Mouse (Mus musculus): ENCODE measurements around the gene Rptor. TPM values are rescaled to one million over a fixed set of nuclear protein-coding genes. Genes with fewer than 3 reads are reported as not detected.

Rptor gene
- polyA plus RNA-seq, 1 experiment from 2014 or later = 12.6 TPM

DNA sequence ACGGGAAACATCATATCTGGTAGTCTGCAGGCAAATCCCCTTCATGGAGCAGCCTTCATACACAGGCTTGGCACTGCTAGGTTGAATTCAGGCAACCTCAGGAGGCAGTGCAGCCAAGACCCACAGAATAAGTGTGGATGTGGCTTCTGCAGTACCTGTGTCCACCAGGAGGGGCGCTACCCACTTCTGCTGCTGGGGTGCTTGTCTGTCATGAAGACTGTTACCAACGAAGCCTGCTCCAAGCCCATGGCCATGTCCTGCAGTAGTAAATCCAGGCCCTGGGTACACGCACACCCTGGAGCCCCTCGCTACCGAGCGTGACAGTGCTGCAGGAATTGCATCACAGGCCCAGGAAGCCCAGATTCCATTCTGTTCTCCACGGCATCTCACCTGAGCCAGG lies 317.2 kb downstream of the Rptor start:
- peaks cover 24% of the 10 kb centered on the region for H3K36me3 ChIP-seq (ENCODE audit: control insufficient read depth, insufficient read depth, low read length)
- peak; percentile 71 for DNase-seq (ENCODE audit: low spot score)
- 73% methylated on average over 8 of the region's 8 CpGs for WGBS

DNA sequence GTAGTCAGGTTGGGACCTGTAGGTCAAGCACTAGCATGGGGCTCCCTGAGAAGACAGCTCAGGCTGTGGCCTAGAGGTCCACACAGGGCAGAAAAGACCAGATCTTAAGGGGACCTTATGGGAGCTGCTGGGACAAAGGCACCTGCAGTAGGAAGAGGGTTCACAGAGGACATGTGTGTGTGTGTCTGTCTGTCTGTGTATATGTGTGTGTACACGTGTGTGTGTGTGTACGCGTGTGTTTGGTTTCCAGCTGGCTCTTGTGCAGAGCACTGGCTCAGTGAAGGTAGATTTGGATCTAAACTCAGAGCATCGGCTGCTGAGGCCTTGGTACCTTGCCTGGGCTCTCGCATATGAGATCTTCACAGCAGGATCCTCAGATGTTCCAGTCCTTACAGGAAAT lies 318.0 kb downstream of the Rptor start:
- no peak for ATAC-seq (ENCODE audit: insufficient read depth, low FRiP score, low TSS enrichment)
- 92% methylated on average over 5 of the region's 5 CpGs for WGBS

More for the DNA sequence above, 317.2 kb downstream of the Rptor start:
- ATAC-seq (ENCODE audit: insufficient read depth, low FRiP score, low TSS enrichment) = no peak
- Histone ChIP-seq H3K9me3 (ENCODE audit: control insufficient read depth, low read length) (no peaks in the 10 kb centered on the region), H3K27ac (ENCODE audit: low read depth, low read length) (no peak overlapping the region), H3K4me3 (ENCODE audit: low read depth, low read length) (no peak overlapping the region), H3K9ac (ENCODE audit: low read length) (no peak overlapping the region), H3K4me1 (ENCODE audit: control insufficient read depth, insufficient read depth, low read length) (peaks cover 2% of the 10 kb centered on the region), H3K4me2 (ENCODE audit: low read depth) (no peak overlapping the region), H3K27me3 (ENCODE audit: control insufficient read depth, insufficient read depth, low read length) (no peaks in the 10 kb centered on the region)

DNA sequence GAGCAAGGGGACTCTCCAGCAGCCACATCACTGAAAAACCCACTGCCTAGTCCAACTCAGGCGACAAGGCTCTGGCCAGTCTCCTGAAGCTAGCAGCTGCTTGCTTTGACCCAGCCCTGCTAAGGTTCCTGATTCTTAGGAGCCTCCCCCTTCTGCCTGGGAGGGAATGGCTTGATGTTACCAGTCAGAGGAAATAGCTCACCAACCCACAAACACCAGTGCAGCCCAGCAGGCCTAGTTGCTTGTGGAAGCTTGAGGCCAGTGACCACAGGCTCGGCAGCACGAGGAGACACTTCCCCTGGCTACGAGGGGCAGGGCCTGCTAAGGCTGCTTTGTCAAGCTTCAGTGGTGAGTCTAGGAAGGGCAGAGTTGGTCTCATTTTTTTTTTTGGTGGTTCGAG lies 322.5 kb downstream of the Rptor start:
- WGBS = 73% methylated on average over 5 of the region's 5 CpGs
- Histone ChIP-seq H3K27ac (ENCODE audit: low read depth, low read length) (no peak overlapping the region), H3K9me3 (ENCODE audit: control insufficient read depth, low read length) (no peaks in the 10 kb centered on the region), H3K27me3 (ENCODE audit: control insufficient read depth, insufficient read depth, low read length) (no peaks in the 10 kb centered on the region), H3K4me1 (ENCODE audit: control insufficient read depth, insufficient read depth, low read length) (no peaks in the 10 kb centered on the region), H3K4me2 (ENCODE audit: low read depth) (no peak overlapping the region), H3K4me3 (ENCODE audit: low read depth, low read length) (no peak overlapping the region), H3K36me3 (ENCODE audit: control insufficient read depth, insufficient read depth, low read length) (no peaks in the 10 kb centered on the region), H3K9ac (ENCODE audit: low read length) (no peak overlapping the region)
- no peak for DNase-seq (ENCODE audit: low spot score)
- ATAC-seq (ENCODE audit: insufficient read depth, low FRiP score, low TSS enrichment) = no peak

More for the DNA sequence above, 318.0 kb downstream of the Rptor start:
- H3K9ac ChIP-seq (ENCODE audit: low read length) = no peak overlapping the region
- peaks cover 22% of the 10 kb centered on the region for H3K36me3 ChIP-seq (ENCODE audit: control insufficient read depth, insufficient read depth, low read length)
- no peak overlapping the region for H3K4me3 ChIP-seq (ENCODE audit: low read depth, low read length)
- H3K4me2 ChIP-seq (ENCODE audit: low read depth) = no peak overlapping the region
- H3K4me1 ChIP-seq (ENCODE audit: control insufficient read depth, insufficient read depth, low read length) = no peaks in the 10 kb centered on the region
- H3K27me3 ChIP-seq (ENCODE audit: control insufficient read depth, insufficient read depth, low read length) = no peaks in the 10 kb centered on the region
- no peak overlapping the region for H3K27ac ChIP-seq (ENCODE audit: low read depth, low read length)
- H3K9me3 ChIP-seq (ENCODE audit: control insufficient read depth, low read length) = no peaks in the 10 kb centered on the region
- no peak for DNase-seq (ENCODE audit: low spot score)

DNA sequence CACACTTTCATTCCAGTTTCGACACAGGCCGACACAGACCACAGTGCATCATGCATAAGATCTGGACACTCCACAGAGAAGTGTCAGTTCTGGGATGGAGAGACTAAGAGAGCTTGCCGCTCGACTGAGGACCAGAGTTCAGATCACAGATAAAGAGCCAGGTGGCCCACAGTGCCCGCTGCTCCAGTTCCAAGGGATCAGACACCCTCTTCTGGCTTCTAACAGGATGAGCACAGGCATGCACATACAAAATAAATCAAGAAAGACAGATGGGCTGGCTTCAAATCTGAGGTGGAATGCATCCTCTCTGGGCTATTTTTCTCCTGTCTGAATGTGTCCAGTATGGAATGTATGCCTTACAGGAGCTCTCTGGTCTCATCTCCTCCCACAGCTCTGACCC lies 324.1 kb downstream of the Rptor start:
- Histone ChIP-seq H3K9me3 (ENCODE audit: control insufficient read depth, low read length) (no peaks in the 10 kb centered on the region), H3K27ac (ENCODE audit: low read depth, low read length) (no peak overlapping the region), H3K27me3 (ENCODE audit: control insufficient read depth, insufficient read depth, low read length) (no peaks in the 10 kb centered on the region), H3K9ac (ENCODE audit: low read length) (no peak overlapping the region), H3K4me2 (ENCODE audit: low read depth) (no peak overlapping the region), H3K36me3 (ENCODE audit: control insufficient read depth, insufficient read depth, low read length) (no peaks in the 10 kb centered on the region), H3K4me1 (ENCODE audit: control insufficient read depth, insufficient read depth, low read length) (no peaks in the 10 kb centered on the region), H3K4me3 (ENCODE audit: low read depth, low read length) (no peak overlapping the region)
- WGBS = 86% methylated on average over 5 of the region's 5 CpGs
- DNase-seq (ENCODE audit: low spot score) = no peak
- no peak for ATAC-seq (ENCODE audit: insufficient read depth, low FRiP score, low TSS enrichment)

DNA sequence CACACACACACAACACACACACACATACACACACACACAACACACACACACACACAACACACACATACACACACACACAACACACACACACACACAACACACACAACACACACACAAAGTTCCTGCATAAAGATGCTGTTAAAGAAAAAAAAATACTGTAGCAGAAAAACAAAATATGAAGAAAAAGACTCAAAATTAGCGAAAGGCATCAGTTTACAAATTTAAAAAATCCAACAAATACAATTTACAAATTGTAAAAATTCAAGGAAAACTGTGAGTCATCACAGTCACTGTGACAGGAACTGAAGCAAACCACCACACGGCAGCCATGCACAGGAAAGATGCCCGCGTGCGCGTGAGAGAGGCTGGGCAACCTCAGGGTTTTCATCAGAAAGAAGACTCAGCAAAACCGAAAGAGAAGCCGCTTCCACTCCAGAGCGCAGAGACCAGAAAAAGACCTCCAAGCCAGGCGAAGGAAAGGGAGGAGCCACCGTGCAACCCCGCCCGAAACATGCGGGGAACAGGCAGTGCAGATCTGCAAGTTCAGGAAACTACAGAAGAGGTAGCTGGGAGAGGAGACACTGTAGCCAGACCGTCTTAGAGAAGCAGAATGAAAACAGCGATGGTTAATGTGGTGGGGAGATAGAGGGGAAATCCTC lies 325.4 kb downstream of the Rptor start:
- Histone ChIP-seq H3K9ac (ENCODE audit: low read length) (no peak overlapping the region), H3K9me3 (ENCODE audit: control insufficient read depth, low read length) (no peaks in the 10 kb centered on the region)
- DNase-seq (ENCODE audit: low spot score) = no peak

DNA sequence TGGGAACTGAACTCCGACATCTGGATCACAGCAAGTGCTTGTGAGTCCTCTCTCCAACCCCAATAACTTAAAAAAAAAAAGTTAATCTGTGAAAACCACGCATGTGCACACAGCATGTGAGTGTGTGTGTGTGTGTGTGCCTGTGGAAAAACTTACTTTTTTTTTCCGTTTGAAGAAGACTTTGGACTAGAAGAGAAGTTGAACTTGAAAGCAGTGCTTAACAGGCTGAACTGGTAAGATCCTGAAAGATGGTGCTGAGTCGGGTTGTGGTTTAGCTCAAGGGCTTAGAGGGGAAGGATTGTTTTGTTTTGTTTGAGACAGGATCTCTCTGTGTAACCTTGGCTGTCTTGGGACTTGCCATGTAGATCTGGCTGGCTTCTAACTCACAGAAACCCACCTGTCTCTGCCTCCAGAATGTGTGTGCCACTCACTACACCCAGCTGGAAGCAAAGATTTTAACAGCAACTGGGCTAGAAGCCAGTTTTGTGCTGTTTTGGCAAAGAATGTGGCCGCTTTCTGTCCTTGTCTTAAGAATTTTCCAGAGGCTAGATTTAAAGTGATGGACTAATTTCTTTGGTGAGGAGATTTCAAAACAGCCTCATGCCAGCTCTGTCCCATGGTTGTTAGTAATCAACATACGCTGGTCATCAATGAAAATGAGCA lies 327.0 kb downstream of the Rptor start:
- ATAC-seq (ENCODE audit: insufficient read depth, low FRiP score, low TSS enrichment) = no peak
- Histone ChIP-seq H3K4me1 (ENCODE audit: control insufficient read depth, insufficient read depth, low read length) (no peaks in the 10 kb centered on the region), H3K27me3 (ENCODE audit: control insufficient read depth, insufficient read depth, low read length) (no peaks in the 10 kb centered on the region), H3K27ac (ENCODE audit: low read depth, low read length) (no peak overlapping the region), H3K4me2 (ENCODE audit: low read depth) (no peak overlapping the region), H3K4me3 (ENCODE audit: low read depth, low read length) (no peak overlapping the region), H3K9me3 (ENCODE audit: control insufficient read depth, low read length) (no peaks in the 10 kb centered on the region), H3K36me3 (ENCODE audit: control insufficient read depth, insufficient read depth, low read length) (no peaks in the 10 kb centered on the region), H3K9ac (ENCODE audit: low read length) (no peak overlapping the region)
- no peak for DNase-seq (ENCODE audit: low spot score)
- WGBS = 84% methylated on average over 6 of the region's 6 CpGs

More for the DNA sequence above, 325.4 kb downstream of the Rptor start:
- no peaks in the 10 kb centered on the region for H3K36me3 ChIP-seq (ENCODE audit: control insufficient read depth, insufficient read depth, low read length)
- no peaks in the 10 kb centered on the region for H3K4me1 ChIP-seq (ENCODE audit: control insufficient read depth, insufficient read depth, low read length)
- ATAC-seq (ENCODE audit: insufficient read depth, low FRiP score, low TSS enrichment) = no peak
- H3K4me3 ChIP-seq (ENCODE audit: low read depth, low read length) = no peak overlapping the region
- WGBS = 80% methylated on average over 16 of the region's 16 CpGs
- H3K27me3 ChIP-seq (ENCODE audit: control insufficient read depth, insufficient read depth, low read length) = no peaks in the 10 kb centered on the region
- H3K27ac ChIP-seq (ENCODE audit: low read depth, low read length) = no peak overlapping the region
- no peak overlapping the region for H3K4me2 ChIP-seq (ENCODE audit: low read depth)

DNA sequence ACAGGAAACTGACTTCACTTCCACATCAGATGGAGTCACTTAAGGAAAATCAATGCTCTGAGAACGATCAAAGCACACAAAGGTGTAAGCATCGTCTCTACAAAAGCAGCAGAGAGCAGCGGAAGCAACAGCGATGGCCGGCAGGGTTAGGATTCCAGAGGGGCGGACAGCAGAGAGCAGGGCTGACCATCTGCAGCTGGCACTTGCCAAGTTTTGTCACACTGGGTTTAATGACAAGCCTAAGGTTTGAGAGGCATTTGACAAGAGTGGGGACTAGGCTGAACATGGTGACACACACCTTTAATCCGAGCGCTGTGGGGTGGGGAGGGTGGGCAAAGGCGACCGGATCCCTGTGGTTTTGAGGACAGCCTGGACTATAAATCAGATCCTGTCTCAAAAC lies 329.1 kb downstream of the Rptor start:
- Histone ChIP-seq H3K36me3 (ENCODE audit: control insufficient read depth, insufficient read depth, low read length) (no peaks in the 10 kb centered on the region), H3K27me3 (ENCODE audit: control insufficient read depth, insufficient read depth, low read length) (no peaks in the 10 kb centered on the region), H3K4me3 (ENCODE audit: low read depth, low read length) (no peak overlapping the region), H3K4me1 (ENCODE audit: control insufficient read depth, insufficient read depth, low read length) (no peaks in the 10 kb centered on the region), H3K9ac (ENCODE audit: low read length) (no peak overlapping the region), H3K27ac (ENCODE audit: low read depth, low read length) (no peak overlapping the region), H3K9me3 (ENCODE audit: control insufficient read depth, low read length) (no peaks in the 10 kb centered on the region), H3K4me2 (ENCODE audit: low read depth) (no peak overlapping the region)
- 80% methylated on average over 10 of the region's 10 CpGs for WGBS
- DNase-seq (ENCODE audit: low spot score) = no peak
- ATAC-seq (ENCODE audit: insufficient read depth, low FRiP score, low TSS enrichment) = no peak

DNA sequence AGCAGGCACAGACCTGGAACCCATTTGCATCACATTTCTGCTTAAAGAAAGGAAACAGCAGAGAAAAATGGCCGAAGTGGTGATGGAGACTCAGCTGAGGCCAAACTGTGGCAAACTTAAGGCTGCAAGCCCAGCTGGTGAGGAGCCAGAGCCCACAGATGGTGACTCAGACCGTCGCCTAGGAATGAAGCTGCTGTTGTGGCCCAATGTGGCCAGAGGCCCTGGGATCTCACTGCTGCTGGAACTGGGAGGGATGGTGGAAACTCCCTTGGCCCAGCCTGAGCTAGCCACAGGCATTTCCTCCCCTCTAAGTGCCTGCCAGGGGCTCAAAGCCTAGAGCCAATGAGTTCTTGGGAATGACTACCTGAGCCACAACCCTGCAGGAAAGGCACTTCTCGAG lies 330.4 kb downstream of the Rptor start:
- Histone ChIP-seq H3K4me2 (ENCODE audit: low read depth) (no peak overlapping the region), H3K4me3 (ENCODE audit: low read depth, low read length) (no peak overlapping the region), H3K27ac (ENCODE audit: low read depth, low read length) (no peak overlapping the region), H3K9me3 (ENCODE audit: control insufficient read depth, low read length) (no peaks in the 10 kb centered on the region), H3K4me1 (ENCODE audit: control insufficient read depth, insufficient read depth, low read length) (no peaks in the 10 kb centered on the region), H3K9ac (ENCODE audit: low read length) (no peak overlapping the region), H3K36me3 (ENCODE audit: control insufficient read depth, insufficient read depth, low read length) (no peaks in the 10 kb centered on the region), H3K27me3 (ENCODE audit: control insufficient read depth, insufficient read depth, low read length) (no peaks in the 10 kb centered on the region)
- no peak for DNase-seq (ENCODE audit: low spot score)
- ATAC-seq (ENCODE audit: insufficient read depth, low FRiP score, low TSS enrichment) = no peak
- WGBS = 68% methylated on average over 4 of the region's 4 CpGs

Measured in neural tube, embryonic 11.5 days (tissue).